Mouse (Mus musculus) midbrain, embryonic 11.5 days (tissue): ENCODE measurements around the gene Snf8. TPM values are rescaled to one million over a fixed set of nuclear protein-coding genes. Genes with fewer than 3 reads are reported as not detected.
A peak's percentile ranks its signal among the peaks of the same experiment; 100 is the strongest.

Experiments used
- ATAC-seq: fragments of 200-750 bp; cut with Nextera tagmentation; 2 replicates; pipeline ENCODE4 v1.8.0; 2017; ENCODE audit warnings: moderate TSS enrichment, moderate library complexity; ENCODE audit not compliant: low FRiP score
- DNase-seq: peaks from one replicate; pipeline ENCODE4 v3.0.0; 2015; ENCODE audit warnings: low spot score; ENCODE audit errors: missing footprints
- H3K27ac ChIP-seq: fragments of 300-500 bp; sonication (generic); 2 replicates; pipeline ENCODE4 v1.5.1; 2014; ENCODE audit warnings: low read depth, low read length
- H3K27me3 ChIP-seq: fragments of 300-500 bp; sonication (generic); 2 replicates; pipeline ENCODE4 v1.6.1; 2014; ENCODE audit warnings: mild to moderate bottlenecking, low read length, moderate library complexity, mixed read lengths; ENCODE audit not compliant: control insufficient read depth, insufficient read depth
- H3K36me3 ChIP-seq: fragments of 300-500 bp; sonication (generic); 2 replicates; pipeline ENCODE4 v1.6.1; 2014; ENCODE audit warnings: mild to moderate bottlenecking, low read length, moderate library complexity, mixed read lengths; ENCODE audit not compliant: control insufficient read depth, insufficient read depth
- H3K4me1 ChIP-seq: fragments of 300-500 bp; sonication (generic); 2 replicates; pipeline ENCODE4 v1.6.1; 2014; ENCODE audit warnings: low read length; ENCODE audit not compliant: control insufficient read depth, insufficient read depth
- H3K4me2 ChIP-seq: fragments of 300-500 bp; sonication (generic); 2 replicates; pipeline ENCODE4 v1.6.1; 2014; ENCODE audit warnings: mild to moderate bottlenecking, moderate library complexity
- H3K4me3 ChIP-seq: fragments of 300-500 bp; sonication (generic); 2 replicates; pipeline ENCODE4 v1.5.1; 2014; ENCODE audit warnings: low read depth, low read length
- H3K9ac ChIP-seq: fragments of 300-500 bp; sonication (generic); 2 replicates; pipeline ENCODE4 v1.6.1; 2014; ENCODE audit warnings: low read length
- H3K9me3 ChIP-seq: fragments of 300-500 bp; sonication (generic); 2 replicates; pipeline ENCODE4 v1.6.1; 2016; ENCODE audit warnings: low read length; ENCODE audit not compliant: control insufficient read depth
- WGBS: fragments of 180-500 bp; shearing (Covaris S2); extraction: QIAGEN DNeasy Blood & Tissue Kit; methylation state at CpG from one replicate; pipeline ENCODE4 v1.1.7; 2014; 5-methylcytosine and 5-hydroxymethylcytosine counted together
- polyA plus RNA-seq: library from polyadenylated mRNA; unstranded; fragments of >200 nt; fragmentation: Nextera tagmentation; extraction: Ambion mirVana; gene quantifications from 2 replicates; pipeline ENCODE4 v1.2.1, GENCODE M21; 2014

Gene Snf8
- polyA plus RNA-seq, 1 experiment from 2014 or later: 43.0 TPM

DNA sequence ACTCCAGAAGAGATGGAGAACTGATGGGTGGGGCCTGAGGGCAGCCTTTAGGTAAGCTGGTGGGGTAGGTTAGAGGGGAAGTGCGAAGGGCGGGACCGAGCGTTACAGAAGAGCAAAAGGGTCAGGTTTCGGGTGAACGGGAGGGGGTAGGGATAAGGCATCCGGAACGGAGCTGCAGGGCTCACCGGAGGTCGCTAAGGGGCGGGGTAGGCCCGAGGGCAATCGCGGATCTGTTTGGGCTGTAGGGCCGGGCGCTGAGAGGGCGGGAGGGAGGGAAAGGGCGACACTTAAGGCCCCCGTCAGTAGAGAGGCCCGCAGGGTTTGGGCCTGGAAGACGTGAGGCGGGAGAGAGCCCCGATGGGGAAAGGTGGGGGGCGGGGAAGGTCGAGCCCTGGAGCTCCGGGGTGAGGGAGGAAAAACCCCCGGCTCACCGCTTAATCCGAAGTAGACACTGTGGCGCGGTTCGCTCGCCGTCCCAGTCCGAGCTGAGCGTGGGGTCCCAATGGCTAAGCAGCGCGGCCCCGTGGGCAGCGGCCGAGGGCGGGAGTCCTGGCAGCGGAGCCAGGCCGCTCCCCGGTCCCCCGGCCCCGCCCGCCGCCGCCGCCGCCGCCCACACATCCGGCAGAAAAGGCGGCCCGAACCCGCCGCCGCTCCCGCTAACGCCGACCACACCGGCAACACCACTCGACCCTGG lies 30.0 kb downstream of the Snf8 start:
- H3K27me3 ChIP-seq: no peaks in the 10 kb centered on the region
- ATAC-seq (peak; percentile 79), DNase-seq (peak; percentile 94)
- WGBS: 0% methylated on average over 49 of the region's 64 CpGs
- peak overlapping the region; percentile 89 for H3K9ac ChIP-seq
- H3K4me2 ChIP-seq: peak overlapping the region; percentile 87
- no peaks in the 10 kb centered on the region for H3K9me3 ChIP-seq
- H3K4me1 ChIP-seq: peaks cover 13% of the 10 kb centered on the region
- H3K36me3 ChIP-seq: peaks cover 3% of the 10 kb centered on the region; the same call in 1 of the 2 replicates
- H3K4me3 ChIP-seq: peak overlapping the region; percentile 99
- peak overlapping the region; percentile 47; the same call in 1 of the 2 replicates for H3K27ac ChIP-seq

- peak; percentile 100 for DNase-seq
- Histone ChIP-seq H3K9ac (peak within 1 kb of the TSS; percentile 89), H3K9me3 (no peaks in the 10 kb centered on the region), H3K36me3 (peaks cover 2% of the 10 kb centered on the region; the same call in 1 of the 2 replicates), H3K4me2 (peak within 1 kb of the TSS; percentile 87), H3K27me3 (no peaks in the 10 kb centered on the region), H3K4me1 (peaks cover 13% of the 10 kb centered on the region), H3K4me3 (peak within 1 kb of the TSS; percentile 99), H3K27ac (peak within 1 kb of the TSS; percentile 50; the same call in 1 of the 2 replicates)
- peak; percentile 99 for ATAC-seq
- 4% methylated on average over 48 of the region's 50 CpGs for WGBS
These were observed 30.7 kb downstream of the Snf8 start, which contains the start of gene Ube2z for GRCm38 (mm10) chr11:96065215-96065911. TSS of gene Ube2z (minus strand) at chr11:96065388.

- ATAC-seq: no peak
- no peaks in the 10 kb centered on the region for H3K27me3 ChIP-seq
- DNase-seq: no peak
- no peaks in the 10 kb centered on the region for H3K36me3 ChIP-seq
- H3K9me3 ChIP-seq: no peaks in the 10 kb centered on the region
- peaks cover 11% of the 10 kb centered on the region for H3K4me1 ChIP-seq
- 79% methylated on average over 5 of the region's 5 CpGs for WGBS
- no peak overlapping the region for H3K27ac ChIP-seq
- H3K4me3 ChIP-seq: no peak overlapping the region
- H3K9ac ChIP-seq: no peak overlapping the region
- H3K4me2 ChIP-seq: no peak overlapping the region
These were observed 33.5 kb downstream of the Snf8 start for GRCm38 (mm10) chr11:96068231-96068630.

DNA sequence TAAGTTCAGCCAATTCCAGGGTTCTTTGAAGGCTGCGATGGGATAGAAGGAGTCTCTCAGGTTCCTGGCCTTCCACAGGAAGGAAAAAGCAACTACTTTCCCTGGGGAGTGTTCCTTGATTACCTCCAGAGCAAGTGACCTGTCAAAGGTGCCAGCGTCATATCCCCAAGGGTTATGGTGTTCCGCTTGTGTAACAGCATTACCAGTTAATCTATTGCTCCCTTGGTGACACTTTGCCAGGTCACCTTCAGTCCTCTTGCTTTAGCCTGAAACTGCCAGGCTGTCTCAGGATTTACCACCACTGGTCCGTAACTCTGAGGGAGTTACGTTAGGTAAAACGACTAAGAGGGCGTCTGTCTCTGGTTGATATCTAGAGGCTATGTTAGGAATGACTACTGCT lies 35.7 kb downstream of the Snf8 start:
- Histone ChIP-seq H3K9ac (no peak overlapping the region), H3K4me2 (no peak overlapping the region), H3K27me3 (no peaks in the 10 kb centered on the region), H3K36me3 (no peaks in the 10 kb centered on the region), H3K27ac (no peak overlapping the region), H3K4me1 (peaks cover 9% of the 10 kb centered on the region), H3K4me3 (no peak overlapping the region), H3K9me3 (no peaks in the 10 kb centered on the region)
- ATAC-seq (no peak), DNase-seq (no peak)
- 95% methylated on average over 7 of the region's 7 CpGs for WGBS

DNA sequence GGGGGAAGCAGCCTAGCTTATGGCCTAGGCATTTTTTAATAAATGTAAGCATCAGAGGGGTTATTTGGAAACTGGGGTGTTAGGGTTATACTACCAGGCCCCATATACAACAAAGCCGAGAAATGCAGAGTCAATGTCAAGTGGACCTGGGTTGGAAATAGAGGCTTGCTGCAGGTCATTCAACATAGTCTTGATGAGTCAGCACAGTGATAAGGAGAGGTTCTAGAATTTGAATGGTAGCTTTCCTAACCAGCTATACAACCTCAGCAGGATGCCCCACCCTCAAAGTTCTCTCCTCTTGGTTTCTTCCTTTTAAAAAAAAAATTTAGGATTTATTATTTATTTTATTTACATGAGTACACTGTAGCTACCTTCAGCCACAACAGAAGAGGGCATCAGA lies 36.3 kb downstream of the Snf8 start:
- DNase-seq: no peak
- Histone ChIP-seq H3K27ac (no peak overlapping the region), H3K4me3 (no peak overlapping the region), H3K4me2 (no peak overlapping the region), H3K9ac (no peak overlapping the region), H3K36me3 (no peaks in the 10 kb centered on the region), H3K4me1 (peaks cover 9% of the 10 kb centered on the region), H3K9me3 (no peaks in the 10 kb centered on the region), H3K27me3 (no peaks in the 10 kb centered on the region)
- 94% methylated on average over 1 of the region's 1 CpGs for WGBS
- no peak for ATAC-seq

- H3K36me3 ChIP-seq: no peaks in the 10 kb centered on the region
- ATAC-seq: no peak
- H3K4me1 ChIP-seq: peaks cover 9% of the 10 kb centered on the region
- H3K4me3 ChIP-seq: no peak overlapping the region
- H3K9me3 ChIP-seq: no peaks in the 10 kb centered on the region
- H3K4me2 ChIP-seq: no peak overlapping the region
- DNase-seq: peak; percentile 81
- 85% methylated on average over 8 of the region's 9 CpGs for WGBS
- H3K9ac ChIP-seq: no peak overlapping the region
- H3K27me3 ChIP-seq: no peaks in the 10 kb centered on the region
- H3K27ac ChIP-seq: no peak overlapping the region
These were observed 38.8 kb downstream of the Snf8 start for GRCm38 (mm10) chr11:96073295-96073993.

DNA sequence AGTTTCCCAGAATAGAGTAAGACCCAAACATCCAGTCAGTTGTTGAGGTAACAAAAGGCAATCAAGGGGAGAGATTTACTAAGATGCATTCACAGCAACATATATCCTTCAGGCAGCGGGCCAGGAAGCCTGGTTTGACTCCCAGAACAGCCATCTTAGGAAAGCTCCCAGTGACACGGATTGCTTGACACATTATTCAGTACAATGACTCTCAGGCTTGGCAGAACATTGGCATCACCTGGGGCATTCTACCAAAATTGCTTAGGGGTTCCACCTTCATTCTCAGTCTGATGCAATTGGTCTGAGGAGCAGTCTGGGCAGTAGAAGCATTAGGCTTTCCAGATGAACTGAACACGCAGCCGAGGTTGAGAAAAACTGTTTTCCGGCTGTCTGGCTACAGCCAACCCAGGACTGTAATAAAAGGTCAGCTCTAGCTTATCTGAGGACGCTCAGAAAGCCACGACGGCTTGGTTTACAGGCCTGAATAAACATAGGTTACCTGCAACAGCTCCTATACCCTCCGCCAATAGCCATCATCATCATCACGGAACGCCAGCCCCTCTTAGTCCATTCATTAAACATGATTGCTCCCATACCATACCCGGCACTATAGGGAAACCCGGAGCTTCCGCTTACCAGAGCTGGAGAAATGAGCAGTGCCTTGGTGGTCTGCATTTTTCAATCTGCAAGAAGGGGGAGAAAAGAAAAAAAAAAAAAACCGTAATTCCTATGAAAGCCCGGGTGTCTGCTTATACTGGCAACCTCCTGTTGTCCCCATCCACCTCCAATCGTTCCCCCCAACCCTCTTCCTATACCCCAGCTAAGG lies 39.9 kb downstream of the Snf8 start:
- no peaks in the 10 kb centered on the region for H3K36me3 ChIP-seq
- 30% methylated on average over 17 of the region's 17 CpGs for WGBS

GRCm38 (mm10) chr11:96075177-96075508 lies 40.5 kb downstream of the Snf8 start:
- DNase-seq (no peak), ATAC-seq (no peak)
- no peaks in the 10 kb centered on the region for H3K9me3 ChIP-seq
- under 1% methylated on average over 14 of the region's 15 CpGs for WGBS
- peak overlapping the region; percentile 48; the same call in 1 of the 2 replicates for H3K27ac ChIP-seq
- H3K9ac ChIP-seq: peak overlapping the region; percentile 84
- H3K4me1 ChIP-seq: peaks cover 9% of the 10 kb centered on the region
- H3K4me3 ChIP-seq: peak overlapping the region; percentile 79
- H3K36me3 ChIP-seq: no peaks in the 10 kb centered on the region
- H3K4me2 ChIP-seq: peak overlapping the region; percentile 93
- no peaks in the 10 kb centered on the region for H3K27me3 ChIP-seq

More for the DNA sequence above, 39.9 kb downstream of the Snf8 start:
- peak overlapping the region; percentile 84 for H3K9ac ChIP-seq
- H3K4me2 ChIP-seq: peak overlapping the region; percentile 93
- H3K27ac ChIP-seq: no peak overlapping the region
- peaks cover 9% of the 10 kb centered on the region for H3K4me1 ChIP-seq
- DNase-seq (peak; percentile 80), ATAC-seq (no peak)
- H3K27me3 ChIP-seq: no peaks in the 10 kb centered on the region
- peak overlapping the region; percentile 79 for H3K4me3 ChIP-seq
- no peaks in the 10 kb centered on the region for H3K9me3 ChIP-seq
